Mouse (Mus musculus) frontal cortex, adult 2 months (tissue): ENCODE data around the gene Ncstn. TPM values are rescaled to one million over a fixed set of nuclear protein-coding genes. Genes with fewer than 3 reads are reported as not detected.
A peak's percentile ranks its signal among the peaks of the same experiment; 100 is the strongest.

Source experiments
- DNase-seq, 2 experiments: peaks; one replicate each; pipeline ENCODE4 v3.0.0; 2022; ENCODE audit warnings: low spot score in 1 of 2; ENCODE audit errors: extremely low spot score in 1 of 2
- polyA plus RNA-seq: library from polyadenylated mRNA; depleted of rRNA; stranded (reverse); fragments of >200 nt; gene quantifications from 2 replicates; pipeline ENCODE4 v1.2.3, GENCODE M21; 2012

Ncstn gene
- polyA plus RNA-seq, 1 experiment = 88.1 TPM

GRCm38 (mm10) chr1:172029914-172030313 is 52.7 kb downstream of the Ncstn start:
- DNase-seq = no peak

GRCm38 (mm10) chr1:172028394-172029275 is 54.0 kb downstream of the Ncstn start, which contains the start of gene Vangl2:
TSS of gene Vangl2 (minus strand) at chr1:172028444.
- DNase-seq = no peak

- DNase-seq = no peak
Measured at GRCm38 (mm10) chr1:172027809-172028102, 54.8 kb downstream of the Ncstn start.

GRCm38 (mm10) chr1:172027010-172027808 is 55.4 kb downstream of the Ncstn start:
- peak; percentile 33 to 82 for DNase-seq

- no peak for DNase-seq
Measured at GRCm38 (mm10) chr1:172026201-172026901, 56.2 kb downstream of the Ncstn start.

- no peak for DNase-seq
Measured at GRCm38 (mm10) chr1:172025201-172025904, 57.2 kb downstream of the Ncstn start.

GRCm38 (mm10) chr1:172024140-172024895 is 58.3 kb downstream of the Ncstn start:
- no peak for DNase-seq

GRCm38 (mm10) chr1:172019863-172020521 is 62.6 kb downstream of the Ncstn start:
- DNase-seq = peak in 1 of 2 experiments; percentile 45

GRCm38 (mm10) chr1:172019339-172019738 is 63.3 kb downstream of the Ncstn start:
- DNase-seq = no peak

- DNase-seq = no peak
Measured at GRCm38 (mm10) chr1:172018336-172019311, 64.0 kb downstream of the Ncstn start.

GRCm38 (mm10) chr1:172017517-172018070 is 65.0 kb downstream of the Ncstn start:
- no peak for DNase-seq

GRCm38 (mm10) chr1:172016660-172017516 is 65.7 kb downstream of the Ncstn start:
- no peak for DNase-seq

- peak in 1 of 2 experiments; percentile 43 for DNase-seq
Measured at GRCm38 (mm10) chr1:172016031-172016430, 66.6 kb downstream of the Ncstn start.
